In genomic region chr16:4879101-4879707, GRCm38 (mm10) we compare ENCODE assay signal across 8 mouse cellular contexts. TPM values are rescaled to one million over a fixed set of nuclear protein-coding genes. Genes with fewer than 3 reads are reported as not detected.
DNase-seq lines count a peak whose midpoint lies in the region; ATAC-seq and TF ChIP-seq lines count a peak whose summit lies in the region.

No protein-coding gene starts in this region.

- H3K36me3 ChIP-seq in heart, embryonic 11.5 days (ENCODE audit: control insufficient read depth, insufficient read depth, low read length), result peaks cover 8% of the 10 kb centered on the region
- peaks cover 24% of the 10 kb centered on the region for H3K36me3 ChIP-seq in hindbrain, embryonic 13.5 days
- peaks cover 20% of the 10 kb centered on the region for H3K36me3 ChIP-seq in limb, embryonic 14.5 days (ENCODE audit: control insufficient read depth, insufficient read depth, low read length)

- TF ChIP-seq POLR2A in limb, embryonic 14.5 days (IDR thresholded peaks at IDR 0.05; ENCODE audit: borderline replicate concordance, extremely low read depth, insufficient read depth, insufficient read length), result no peak

- H3K9ac ChIP-seq in heart, embryonic 11.5 days (ENCODE audit: low read depth, low read length), result peak overlapping the region; percentile 96
- peak overlapping the region; percentile 88 for H3K9ac ChIP-seq in hindbrain, embryonic 13.5 days
- H3K9ac ChIP-seq in limb, embryonic 14.5 days (ENCODE audit: low read depth, low read length, severe bottlenecking), result peak overlapping the region; percentile 89

- H3K27me3 ChIP-seq in heart, embryonic 11.5 days (ENCODE audit: control insufficient read depth, insufficient read depth, low read length), result no peaks in the 10 kb centered on the region
- H3K27me3 ChIP-seq in hindbrain, embryonic 13.5 days, result no peaks in the 10 kb centered on the region
- no peaks in the 10 kb centered on the region for H3K27me3 ChIP-seq in limb, embryonic 14.5 days (ENCODE audit: control insufficient read depth, insufficient read depth, low read length)

- H3K4me1 ChIP-seq in heart, embryonic 11.5 days (ENCODE audit: control insufficient read depth, insufficient read depth, low read length), result peaks cover 29% of the 10 kb centered on the region
- peaks cover 50% of the 10 kb centered on the region for H3K4me1 ChIP-seq in hindbrain, embryonic 13.5 days (replicated peaks)
- H3K4me1 ChIP-seq in limb, embryonic 14.5 days (ENCODE audit: control insufficient read depth, insufficient read depth, low read length), result peaks cover 9% of the 10 kb centered on the region

- H3K4me3 ChIP-seq in heart, embryonic 11.5 days (ENCODE audit: low read depth, low read length), result peak overlapping the region; percentile 87
- H3K4me3 ChIP-seq in hindbrain, embryonic 13.5 days, result peak overlapping the region; percentile 67
- peak overlapping the region; percentile 89 for H3K4me3 ChIP-seq in limb, embryonic 14.5 days (replicated peaks; ENCODE audit: low read length)

- under 1% methylated on average over 51 of the region's 54 CpGs for WGBS in heart, embryonic 11.5 days (ENCODE audit: insufficient replicate concordance)
- WGBS in hindbrain, embryonic 13.5 days, result under 1% methylated on average over 52 of the region's 54 CpGs
- under 1% methylated on average over 35 of the region's 54 CpGs for WGBS in limb, embryonic 14.5 days

- peak; percentile 24 for ATAC-seq in heart, embryonic 11.5 days (replicated peaks; ENCODE audit: insufficient number of reproducible peaks, low FRiP score, low TSS enrichment)
- peak; percentile 26 for ATAC-seq in CD4-positive, CD25-positive, alpha-beta regulatory T cell, adult 4 months
- ATAC-seq in hindbrain, embryonic 13.5 days (ENCODE audit: low FRiP score), result peak; percentile 36
- ATAC-seq in limb, embryonic 14.5 days (ENCODE audit: low FRiP score, low read depth), result peak; percentile 4; the same call in 1 of the 2 replicates

- intact Hi-C loops in heart, postnatal 25 days (cut with DNase I), result loop anchor here (2.0 kb wide), 1 partner anchor 34 kb away; no protein-coding TSS in a partner anchor

- H3K9me3 ChIP-seq in heart, embryonic 11.5 days (replicated peaks; ENCODE audit: control insufficient read depth, low read length), result no peaks in the 10 kb centered on the region
- H3K9me3 ChIP-seq in hindbrain, embryonic 13.5 days, result no peaks in the 10 kb centered on the region
- H3K9me3 ChIP-seq in limb, embryonic 14.5 days (ENCODE audit: control insufficient read depth, low read length), result no peaks in the 10 kb centered on the region

- peak overlapping the region; percentile 100 for H3K27ac ChIP-seq in heart, embryonic 11.5 days (ENCODE audit: low read depth, low read length)
- peak overlapping the region; percentile 99 for H3K27ac ChIP-seq in hindbrain, embryonic 13.5 days
- H3K27ac ChIP-seq in limb, embryonic 14.5 days (replicated peaks; ENCODE audit: low read depth, low read length), result peak overlapping the region; percentile 95

- peak overlapping the region; percentile 93 for H3K4me2 ChIP-seq in heart, embryonic 11.5 days
- H3K4me2 ChIP-seq in hindbrain, embryonic 13.5 days, result peak overlapping the region; percentile 89
- peak overlapping the region; percentile 84 for H3K4me2 ChIP-seq in limb, embryonic 14.5 days (replicated peaks; ENCODE audit: low read depth, low read length, severe bottlenecking)

- DNase-seq in heart, postnatal 25 days (ENCODE audit: low spot score), result no peak
- DNase-seq in cerebellum, postnatal 36 days, result peak; percentile 35 to 56
- DNase-seq in limb, embryonic 14.5 days (ENCODE audit: low spot score), result peak; percentile 15
- DNase-seq in naive thymus-derived CD4-positive, alpha-beta T cell, adult 2 months (ENCODE audit: low read depth), result peak; percentile 86
- peak; percentile 62 for DNase-seq in thymus, postnatal 14 days

RNA-seq across cellular contexts. Expression of gene Ubald1, which starts 0.9 kb away (rescaled TPM):
- 27.4 and 28.8 TPM in 2 replicates for polyA plus RNA-seq in heart, embryonic 11.5 days (2014; fragmentation: Nextera tagmentation; extraction: Ambion mirVana)
- total RNA-seq in heart, postnatal 25 days (2021), result 10 to 100 TPM; 20.2 to 20.9 TPM
- 10 to 100 TPM; 19.3 to 21.6 TPM for polyA plus RNA-seq in CD4-positive, CD25-positive, alpha-beta regulatory T cell, adult 4 months (2017; shearing (Covaris generic))
- polyA plus RNA-seq in hindbrain, embryonic 13.5 days (2015; fragmentation: Nextera tagmentation; extraction: Ambion mirVana), result 53.7 and 54.1 TPM in 2 replicates
- 32.5 and 42.3 TPM in 2 replicates for polyA plus RNA-seq in limb, embryonic 14.5 days (2012; rRNA removed)
- 42.0 and 44.3 TPM in 2 replicates for polyA plus RNA-seq in limb, embryonic 14.5 days (2014; fragmentation: Nextera tagmentation; extraction: Ambion mirVana)

RNA-seq across cellular contexts. Expression of gene Mgrn1, which starts 6.8 kb away (rescaled TPM):
- polyA plus RNA-seq in heart, embryonic 11.5 days (2014; fragmentation: Nextera tagmentation; extraction: Ambion mirVana), result 96.8 and 112 TPM in 2 replicates
- total RNA-seq in heart, postnatal 25 days (2021), result 100 to 1,000 TPM; 147 to 148 TPM
- 10 to 100 TPM; 35.2 to 58.5 TPM for polyA plus RNA-seq in CD4-positive, CD25-positive, alpha-beta regulatory T cell, adult 4 months (2017; shearing (Covaris generic))
- 107 and 115 TPM in 2 replicates for polyA plus RNA-seq in hindbrain, embryonic 13.5 days (2015; fragmentation: Nextera tagmentation; extraction: Ambion mirVana)
- polyA plus RNA-seq in limb, embryonic 14.5 days (2012; rRNA removed), result 101 and 132 TPM in 2 replicates
- 87.7 and 92.7 TPM in 2 replicates for polyA plus RNA-seq in limb, embryonic 14.5 days (2014; fragmentation: Nextera tagmentation; extraction: Ambion mirVana)

RNA-seq across cellular contexts. Expression of gene 4930562C15Rik, which starts 44.0 kb away (rescaled TPM):
- 0.25 and 0.79 TPM in 2 replicates for polyA plus RNA-seq in heart, embryonic 11.5 days (2014; fragmentation: Nextera tagmentation; extraction: Ambion mirVana)
- not detected for total RNA-seq in heart, postnatal 25 days (2021)
- 1 to 10 TPM in 1 of 2 experiments, under 1 TPM in 1; 0.68 to 1.3 TPM for polyA plus RNA-seq in CD4-positive, CD25-positive, alpha-beta regulatory T cell, adult 4 months (2017; shearing (Covaris generic))
- polyA plus RNA-seq in hindbrain, embryonic 13.5 days (2015; fragmentation: Nextera tagmentation; extraction: Ambion mirVana), result 0.65 TPM in 2 replicates
- polyA plus RNA-seq in limb, embryonic 14.5 days (2012; rRNA removed), result not detected in 2 replicates
- polyA plus RNA-seq in limb, embryonic 14.5 days (2014; fragmentation: Nextera tagmentation; extraction: Ambion mirVana), result 0.37 and 0.70 TPM in 2 replicates

RNA-seq across cellular contexts. Expression of gene Nudt16l1, which starts 59.4 kb away (rescaled TPM):
- polyA plus RNA-seq in heart, embryonic 11.5 days (2014; fragmentation: Nextera tagmentation; extraction: Ambion mirVana), result 102 and 106 TPM in 2 replicates
- total RNA-seq in heart, postnatal 25 days (2021), result 10 to 100 TPM; 20.5 to 24.3 TPM
- polyA plus RNA-seq in CD4-positive, CD25-positive, alpha-beta regulatory T cell, adult 4 months (2017; shearing (Covaris generic)), result 100 to 1,000 TPM in 1 of 2 experiments, 10 to 100 TPM in 1; 92.1 to 106 TPM
- 128 and 131 TPM in 2 replicates for polyA plus RNA-seq in hindbrain, embryonic 13.5 days (2015; fragmentation: Nextera tagmentation; extraction: Ambion mirVana)
- polyA plus RNA-seq in limb, embryonic 14.5 days (2012; rRNA removed), result 127 and 140 TPM in 2 replicates
- 172 and 178 TPM in 2 replicates for polyA plus RNA-seq in limb, embryonic 14.5 days (2014; fragmentation: Nextera tagmentation; extraction: Ambion mirVana)
